Mouse (Mus musculus): Measurements from ENCODE around the gene Zfand3. TPM values are rescaled to one million over a fixed set of nuclear protein-coding genes. Genes with fewer than 3 reads are reported as not detected.

Gene Zfand3
- total RNA-seq, 2 experiments from 2014 or later = 120 to 131 TPM

Other genes with a start within 250 kb of the Zfand3 start
- gene Mdga1, start 34.6 kb upstream of the Zfand3 start, total RNA-seq (2021) = 10 to 100 TPM; 16.0 to 16.8 TPM

Measured in heart, adult 18-20 months (tissue).